Comparison of ENCODE assay signal across 8 mouse cellular contexts in genomic region chr5:37337696-37338095, GRCm38 (mm10). TPM values are rescaled to one million over a fixed set of nuclear protein-coding genes. Genes with fewer than 3 reads are reported as not detected.
DNase-seq lines count a peak whose midpoint lies in the region; ATAC-seq and TF ChIP-seq lines count a peak whose summit lies in the region.

No protein-coding gene starts in this region.

- no peak for TF ChIP-seq CTCF in C2C12 (IDR thresholded peaks at IDR 0.05; ENCODE audit: control insufficient read depth, insufficient read depth, insufficient read length)

- H3K27ac ChIP-seq in ES-E14 (ENCODE audit: insufficient read depth, low read depth, low read length, poor library complexity, severe bottlenecking), result no peak overlapping the region
- no peak overlapping the region for H3K27ac ChIP-seq in hindbrain, embryonic 12.5 days
- peak overlapping the region; percentile 85 for H3K27ac ChIP-seq in midbrain, embryonic 10.5 days (replicated peaks)

- H3K79me2 ChIP-seq in C2C12 (ENCODE audit: control insufficient read depth, insufficient read depth), result peaks cover 17% of the 10 kb centered on the region

- peak overlapping the region; percentile 32 for H3K4me3 ChIP-seq in C2C12 (ENCODE audit: insufficient read depth, poor library complexity, severe bottlenecking)
- H3K4me3 ChIP-seq in ES-E14 (ENCODE audit: insufficient read depth in 1 of 2, low read depth in 1 of 2, low read length in 2 of 2, poor library complexity in 1 of 2, severe bottlenecking in 1 of 2), result peak overlapping the region in 1 of 2 experiments; percentile 45; a peak in 1 of 4 replicates
- peak overlapping the region; percentile 49; the same call in 1 of the 2 replicates for H3K4me3 ChIP-seq in hindbrain, embryonic 12.5 days
- peak overlapping the region; percentile 62 for H3K4me3 ChIP-seq in midbrain, embryonic 10.5 days

- peaks cover 2 to 7% of the 10 kb centered on the region in 2 experiments; a peak in 1 of 4 replicates for H3K4me1 ChIP-seq in ES-E14 (ENCODE audit: control insufficient read depth in 2 of 2, insufficient read depth in 2 of 2, low read length in 2 of 2, poor library complexity in 1 of 2)
- peaks cover 34% of the 10 kb centered on the region for H3K4me1 ChIP-seq in hindbrain, embryonic 12.5 days
- H3K4me1 ChIP-seq in midbrain, embryonic 10.5 days, result peaks cover 60% of the 10 kb centered on the region

- H3K4me2 ChIP-seq in hindbrain, embryonic 12.5 days (replicated peaks), result peak overlapping the region; percentile 95

- peak overlapping the region; percentile 80; the same call in 1 of the 2 replicates for H3K9ac ChIP-seq in ES-E14 (ENCODE audit: insufficient read depth, low read depth, low read length, poor library complexity, severe bottlenecking)
- H3K9ac ChIP-seq in hindbrain, embryonic 12.5 days, result peak overlapping the region; percentile 59; the same call in 1 of the 2 replicates

- WGBS in hindbrain, embryonic 12.5 days, result 61% methylated on average over 3 of the region's 3 CpGs
- WGBS in midbrain, embryonic 10.5 days, result 59% methylated on average over 3 of the region's 3 CpGs

- H3K9me3 ChIP-seq in ES-E14 (ENCODE audit: control insufficient read depth, insufficient read depth, low read depth, low read length), result no peaks in the 10 kb centered on the region
- no peaks in the 10 kb centered on the region for H3K9me3 ChIP-seq in hindbrain, embryonic 12.5 days (replicated peaks)
- H3K9me3 ChIP-seq in midbrain, embryonic 10.5 days (replicated peaks), result no peaks in the 10 kb centered on the region

- peak; percentile 24; the same call in 1 of the 2 replicates for ATAC-seq in hindbrain, embryonic 12.5 days (ENCODE audit: low FRiP score)

- peak overlapping the region; percentile 16 for H3ac ChIP-seq in C2C12 (ENCODE audit: control insufficient read depth, insufficient read length, low read depth)

- H3K36me3 ChIP-seq in C2C12 (ENCODE audit: control insufficient read depth, insufficient read depth) (no peaks in the 10 kb centered on the region), ES-E14 (ENCODE audit: control insufficient read depth, insufficient read depth, low read length, poor library complexity, severe bottlenecking) (peaks cover 2% of the 10 kb centered on the region; the same call in 1 of the 2 replicates)
- 0 out of 2 replicates have a peak, but pooled peaks cover 6% of the 10 kb centered on the region for H3K36me3 ChIP-seq in hindbrain, embryonic 12.5 days
- H3K36me3 ChIP-seq in midbrain, embryonic 10.5 days, result peaks cover 24% of the 10 kb centered on the region

- in situ Hi-C loops in ES-E14 (cut with MboI; ENCODE audit: low sequenced_read_pairs in 2 of 2, unreplicated experiment in 2 of 2), result no loop called here

- DNase-seq in ES-E14 (ENCODE audit: low read depth, low spot score), result no peak
- DNase-seq in midbrain, embryonic 10.5 days (ENCODE audit: low spot score), result no peak
- no peak for DNase-seq in cerebellum, adult 11 months
- DNase-seq in adrenal gland, adult 18-20 months (ENCODE audit: low spot score in 2 of 2), result no peak
- no peak for DNase-seq in spleen, postnatal 10 days (ENCODE audit: low spot score in 2 of 2)
- DNase-seq in gastrocnemius, postnatal 25 days, result no peak

- H3K79me3 ChIP-seq in C2C12 (ENCODE audit: low read depth), result no peaks in the 10 kb centered on the region

- no peaks in the 10 kb centered on the region for H3K27me3 ChIP-seq in C2C12 (ENCODE audit: control insufficient read depth, insufficient read depth, insufficient read length)
- H3K27me3 ChIP-seq in hindbrain, embryonic 12.5 days, result peaks cover 11% of the 10 kb centered on the region
- 0 out of 2 replicates have a peak, but pooled peaks cover 4% of the 10 kb centered on the region for H3K27me3 ChIP-seq in midbrain, embryonic 10.5 days (ENCODE audit: low read depth, poor library complexity, severe bottlenecking)

TF ChIP-seq in C2C12, 6 proteins besides CTCF, POLR2A, EP300 and RAD21:
- TF ChIP-seq FOSL1 (IDR thresholded peaks at IDR 0.05; ENCODE audit: insufficient read depth, low read length, poor library complexity, severe bottlenecking) (no peak), CEBPB (IDR thresholded peaks at IDR 0.05; ENCODE audit: low read depth) (no peak), MYOD1 (IDR thresholded peaks at IDR 0.05; ENCODE audit: control insufficient read depth, insufficient read length, low read depth) (no peak), MAX (IDR thresholded peaks at IDR 0.05) (no peak), USF1 (IDR thresholded peaks at IDR 0.05; ENCODE audit: low read depth) (no peak), MYOG (IDR thresholded peaks at IDR 0.05; ENCODE audit: control insufficient read depth, extremely low read depth, insufficient read length) (no peak)

TF ChIP-seq in ES-E14, 5 proteins besides CTCF, POLR2A, EP300 and RAD21:
- TF ChIP-seq ZC3H11A (IDR thresholded peaks at IDR 0.05; ENCODE audit: borderline replicate concordance, low read depth, low read length) (no peak), ZNF384 (IDR thresholded peaks at IDR 0.05; ENCODE audit: low read depth, low read length) (no peak), CHD2 (IDR thresholded peaks at IDR 0.05; ENCODE audit: low read depth, low read length) (no peak), MAFK (IDR thresholded peaks at IDR 0.05; ENCODE audit: insufficient read depth, low read depth, low read length) (no peak), HCFC1 (IDR thresholded peaks at IDR 0.05; ENCODE audit: borderline replicate concordance, insufficient read depth, low read length) (no peak)

RNA-seq across cellular contexts. Expression of gene Evc2, which starts 0.6 kb away (rescaled TPM):
- polyA plus RNA-seq in C2C12 (2012; fragmentation: generic; extraction: Trizol), result 15.6 TPM
- 32.1 and 50.8 TPM in 2 replicates for total RNA-seq in ES-E14 (2012; rRNA removed)
- polyA plus RNA-seq in hindbrain, embryonic 12.5 days (2016; fragmentation: Nextera tagmentation; extraction: Ambion mirVana), result 12.3 and 13.3 TPM in 2 replicates
- polyA plus RNA-seq in midbrain, embryonic 10.5 days (2016; fragmentation: Nextera tagmentation; extraction: Ambion mirVana), result 16.0 and 19.0 TPM in 2 replicates
- 10 to 100 TPM; 15.1 to 16.4 TPM for total RNA-seq in adrenal gland, adult 18-20 months (2021)
- 1 to 10 TPM; 8.2 to 9.2 TPM for total RNA-seq in gastrocnemius, postnatal 25 days (2021)

RNA-seq across cellular contexts. Expression of gene Evc, which starts 1.0 kb away (rescaled TPM):
- polyA plus RNA-seq in C2C12 (2012; fragmentation: generic; extraction: Trizol), result 22.2 TPM
- 35.1 and 65.4 TPM in 2 replicates for total RNA-seq in ES-E14 (2012; rRNA removed)
- 17.2 and 18.3 TPM in 2 replicates for polyA plus RNA-seq in hindbrain, embryonic 12.5 days (2016; fragmentation: Nextera tagmentation; extraction: Ambion mirVana)
- 23.3 and 25.2 TPM in 2 replicates for polyA plus RNA-seq in midbrain, embryonic 10.5 days (2016; fragmentation: Nextera tagmentation; extraction: Ambion mirVana)
- total RNA-seq in adrenal gland, adult 18-20 months (2021), result 10 to 100 TPM; 11.3 to 12.2 TPM
- total RNA-seq in gastrocnemius, postnatal 25 days (2021), result 10 to 100 TPM; 29.2 to 30.5 TPM
